Mouse (Mus musculus): ENCODE results near the gene Gdf9.

Gene Gdf9

DNA sequence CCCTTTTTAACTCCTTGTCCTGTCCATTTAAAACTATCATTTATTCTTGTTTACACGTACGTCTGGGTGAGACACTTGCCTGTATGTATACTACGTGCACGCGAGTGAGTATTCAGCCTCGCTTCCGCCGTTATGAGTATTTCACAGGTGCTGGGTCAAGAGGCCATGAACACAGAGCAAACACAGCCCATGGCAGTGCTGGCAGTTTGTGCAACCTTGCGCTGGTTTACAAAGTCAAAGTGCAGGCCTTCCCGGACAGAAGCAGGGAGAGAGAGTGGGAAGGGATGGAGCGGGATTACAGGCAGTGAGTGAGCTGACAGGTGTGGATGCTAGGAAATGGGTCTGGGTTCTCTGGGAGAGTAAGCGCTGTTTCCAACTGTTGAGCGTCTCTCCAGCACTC, 15.4 kb downstream of the Gdf9 start:
- DNase-seq: no peak

GRCm38 (mm10) chr11:53447996-53448395, 17.2 kb downstream of the Gdf9 start:
- no peak for DNase-seq

GRCm38 (mm10) chr11:53448529-53448928, 17.7 kb downstream of the Gdf9 start:
- DNase-seq: peak; percentile 74

DNA sequence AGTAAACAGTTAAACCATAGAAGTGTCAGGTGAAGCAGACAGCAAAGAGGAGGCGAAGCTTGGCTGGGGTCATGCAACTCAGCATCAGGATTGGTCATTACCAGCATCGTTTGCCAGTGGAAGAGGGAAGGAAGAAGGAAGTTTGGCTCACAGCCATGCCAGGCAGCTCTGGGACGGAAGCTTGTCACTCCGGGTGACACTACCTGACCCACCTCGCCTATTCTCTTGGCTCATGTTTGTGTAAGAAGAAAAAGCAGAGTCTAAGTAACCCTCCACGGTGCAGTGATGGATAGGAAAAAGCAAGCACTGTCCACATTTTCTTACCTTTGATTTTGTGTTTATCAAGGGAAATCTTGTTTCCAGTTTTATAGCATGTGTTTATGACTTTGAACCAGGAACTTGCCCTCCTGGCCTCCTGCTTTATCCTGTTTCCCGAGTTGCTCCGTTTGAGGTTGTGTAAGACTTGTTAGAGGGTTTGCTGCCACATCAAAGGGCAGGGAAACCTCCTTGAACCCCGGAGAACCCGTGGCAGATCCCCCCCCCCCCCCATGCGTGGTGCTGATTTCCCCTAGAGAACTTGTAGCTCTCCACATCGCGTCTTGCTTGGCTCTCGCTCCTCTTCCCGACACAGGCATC, 19.4 kb downstream of the Gdf9 start:
- no peak for DNase-seq

- DNase-seq: no peak
Measured at GRCm38 (mm10) chr11:53451361-53451760, 20.5 kb downstream of the Gdf9 start.

GRCm38 (mm10) chr11:53452396-53452795, 21.6 kb downstream of the Gdf9 start:
- peak; percentile 31 for DNase-seq

- no peak for DNase-seq
Measured at GRCm38 (mm10) chr11:53453031-53453430, 22.2 kb downstream of the Gdf9 start.

- peak; percentile 36 for DNase-seq
Measured at GRCm38 (mm10) chr11:53456474-53457371, 25.9 kb downstream of the Gdf9 start, which contains the start of the genes Gm10447 and Shroom1. Gene Gm10447 (minus strand): TSS chr11:53457110. Gene Shroom1 (plus strand): TSS chr11:53457205.

- DNase-seq: no peak
Measured at GRCm38 (mm10) chr11:53457372-53457954, 26.6 kb downstream of the Gdf9 start.

GRCm38 (mm10) chr11:53458996-53459395, 28.2 kb downstream of the Gdf9 start:
- no peak for DNase-seq

DNA sequence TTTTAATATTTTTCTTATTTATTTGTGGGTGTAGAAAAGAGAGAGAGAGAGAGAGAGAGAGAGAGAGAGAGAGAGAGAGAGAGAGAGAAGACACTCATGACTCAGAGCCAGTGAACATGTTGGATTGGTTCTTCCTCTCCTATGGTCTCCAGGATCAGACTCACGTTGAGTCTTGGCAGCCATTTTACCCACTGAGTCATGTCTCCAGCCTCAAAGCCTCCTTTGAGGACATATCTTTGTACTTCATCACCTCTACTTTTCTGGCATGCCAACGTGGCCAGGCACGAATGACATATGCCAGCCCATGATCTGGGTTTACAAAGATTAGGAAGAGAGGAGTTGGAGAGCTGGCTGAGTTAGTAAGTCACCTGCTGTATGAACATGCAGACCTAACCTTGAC, 29.4 kb downstream of the Gdf9 start:
- DNase-seq: no peak

DNA sequence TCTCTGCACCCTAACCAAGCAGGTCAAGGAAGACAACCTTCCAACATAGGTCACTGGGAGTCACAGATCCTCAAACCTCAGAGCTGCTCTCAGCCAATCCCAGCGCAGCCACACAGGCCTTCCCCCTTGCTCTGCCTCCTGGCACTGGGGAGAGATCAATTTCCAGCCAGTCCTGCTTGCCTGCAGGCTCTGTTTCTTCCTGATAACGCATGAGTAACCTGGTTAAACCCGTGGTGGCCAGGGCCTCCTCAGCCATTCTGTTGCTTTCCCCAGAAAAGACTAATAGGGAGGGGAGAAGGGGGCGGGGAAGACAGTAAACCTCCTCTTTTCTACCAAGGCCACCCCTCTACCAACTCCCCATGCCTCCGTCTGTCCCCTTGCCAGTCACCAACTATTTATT, 30.9 kb downstream of the Gdf9 start:
- DNase-seq: peak; percentile 30

DNA sequence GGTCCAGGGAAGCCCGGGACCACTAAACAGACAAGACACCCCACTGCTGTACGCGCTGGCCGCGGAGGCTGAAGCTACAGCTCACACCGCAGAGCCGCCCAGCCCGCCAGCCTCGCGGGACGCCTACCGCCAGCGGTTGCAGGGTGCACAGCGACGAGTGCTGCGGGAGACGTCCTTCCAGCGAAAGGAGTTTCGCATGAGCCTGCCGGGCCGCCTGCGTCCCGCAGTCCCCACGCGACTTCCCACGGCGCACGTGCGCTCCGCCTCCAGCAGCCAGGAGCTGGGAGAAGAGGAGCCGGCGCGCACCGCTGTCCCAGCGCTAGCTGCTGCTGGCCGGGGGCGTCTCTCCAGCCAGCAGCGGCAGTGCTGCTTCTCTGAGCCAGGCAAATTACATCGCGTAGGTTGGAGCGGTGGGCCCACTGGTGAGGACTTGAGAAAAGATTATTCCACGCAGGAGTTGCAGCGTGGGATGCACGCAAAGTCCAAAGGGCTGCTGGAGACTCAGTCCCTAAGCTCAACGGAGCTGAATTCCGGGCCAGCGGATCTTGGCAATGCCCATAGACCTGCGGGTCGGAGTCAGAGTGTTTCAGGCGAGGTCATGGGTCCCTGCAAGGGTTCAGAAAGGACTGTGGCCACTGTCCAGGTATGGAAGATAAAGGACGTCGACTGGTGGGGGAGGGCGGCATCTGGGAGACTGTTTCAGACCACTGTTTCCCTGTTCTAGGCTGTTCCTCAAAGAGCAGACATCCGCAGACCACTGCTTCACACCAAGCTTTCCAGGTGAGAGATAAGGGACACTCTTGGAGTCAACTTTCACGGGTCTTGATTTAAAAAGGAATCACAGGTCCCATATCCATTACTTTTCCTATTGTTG, 33.0 kb downstream of the Gdf9 start:
- no peak for DNase-seq

GRCm38 (mm10) chr11:53466231-53466971, 35.6 kb downstream of the Gdf9 start:
- DNase-seq: peak; percentile 64

- peak; percentile 25 for DNase-seq
Measured at GRCm38 (mm10) chr11:53469294-53469967, 38.6 kb downstream of the Gdf9 start.

DNA sequence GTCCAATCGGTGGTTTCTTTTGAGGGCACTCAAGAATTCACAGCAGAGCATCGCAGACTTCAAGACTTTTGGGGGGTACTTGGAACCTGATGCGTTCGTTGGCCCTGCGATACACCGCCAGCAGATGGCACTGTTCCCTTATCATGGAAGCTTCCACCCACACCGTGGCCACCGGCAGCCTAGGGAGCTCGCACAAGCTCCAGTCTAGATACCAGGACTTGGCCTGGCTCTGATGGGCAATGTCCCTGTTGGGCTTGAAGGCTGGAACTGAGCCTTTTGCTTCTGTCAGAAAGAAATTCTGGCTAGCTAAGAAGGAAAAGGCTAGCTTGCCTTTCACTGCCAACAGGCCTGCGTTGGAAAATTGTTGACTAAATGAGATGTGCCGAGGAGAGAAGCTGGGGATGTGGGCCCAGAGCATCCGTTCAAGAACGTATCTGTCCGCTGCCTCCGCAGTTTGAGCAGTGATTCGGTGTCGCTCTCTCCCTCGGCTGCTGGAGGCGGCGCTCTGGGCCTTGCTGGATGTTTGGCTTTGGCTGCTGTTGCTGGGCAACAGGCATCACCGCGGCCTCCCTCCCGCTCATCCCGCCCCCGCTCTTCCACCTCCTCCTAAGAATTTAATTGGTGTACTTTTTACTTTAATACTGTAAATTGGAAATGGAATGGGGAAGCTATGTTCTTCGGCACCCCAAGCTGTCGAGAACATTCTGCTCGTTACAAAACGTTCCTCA, 39.3 kb downstream of the Gdf9 start, which contains the start of gene Gm9837:
Gene Gm9837 (minus strand): TSS at position 512 of the 728 bp plus-strand sequence.
- peak; percentile 73 for DNase-seq

- no peak for DNase-seq
Measured at GRCm38 (mm10) chr11:53472709-53473108, 41.9 kb downstream of the Gdf9 start.

DNA sequence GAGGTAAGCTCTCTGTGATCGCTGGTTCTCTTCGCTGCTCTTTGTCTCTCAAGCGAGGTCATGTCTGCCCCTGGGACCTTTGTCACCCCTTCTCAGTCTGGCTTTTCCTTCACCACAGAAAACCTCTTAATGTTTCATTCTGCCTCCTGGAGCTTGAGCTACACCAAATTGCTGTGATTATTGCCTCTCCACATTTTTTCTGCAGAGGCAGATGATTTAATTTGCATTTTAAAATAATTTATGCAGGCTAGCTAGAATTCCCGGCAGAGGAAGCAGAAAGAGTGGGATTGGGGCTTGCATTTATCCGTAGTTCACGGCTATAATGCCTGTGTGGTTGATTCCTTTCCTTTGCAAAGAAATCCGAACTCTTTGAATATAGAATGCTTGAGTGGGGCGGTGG, 44.8 kb downstream of the Gdf9 start:
- DNase-seq: no peak

DNA sequence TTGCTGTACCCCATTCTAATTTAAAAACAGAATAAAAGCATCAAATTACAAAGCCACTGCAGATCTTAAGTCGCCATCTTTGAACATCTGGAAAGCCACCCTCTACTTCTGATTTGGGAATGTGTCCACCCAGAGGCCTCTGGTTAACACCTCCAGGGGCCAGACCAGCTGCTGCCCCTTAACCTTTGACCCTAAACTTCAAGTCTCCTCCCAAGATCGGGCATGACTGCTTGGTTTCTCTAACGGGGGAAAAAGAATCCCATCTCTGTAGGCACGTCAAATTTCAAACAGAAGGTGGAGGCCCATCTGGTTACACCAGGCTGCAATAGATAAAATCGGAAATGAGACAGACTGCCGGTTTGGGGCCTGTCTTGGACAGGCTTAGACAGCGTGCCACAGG, 47.0 kb downstream of the Gdf9 start:
- DNase-seq: no peak

GRCm38 (mm10) chr11:53478383-53479170, 47.8 kb downstream of the Gdf9 start:
- DNase-seq: no peak

All from kidney, adult 11 months (tissue).